Mouse (Mus musculus) MEL (cell line): ENCODE data around the gene Gm42417. TPM values are rescaled to one million over a fixed set of nuclear protein-coding genes. Genes with fewer than 3 reads are reported as not detected.

ENCODE experiments used
- DNase-seq: peaks from one replicate; pipeline ENCODE4 v3.0.0; 2011; ENCODE audit warnings: low read depth, low spot score
- H3K27ac ChIP-seq: 2 replicates; pipeline ENCODE4 v1.5.1; 2012; ENCODE audit warnings: low read depth, mild to moderate bottlenecking, control low read depth, low read length, moderate library complexity; ENCODE audit not compliant: control insufficient read depth
- H3K27me3 ChIP-seq, 2 experiments: fragments of 150-350 bp in 1 of 2; sonication (generic) in 1 of 2; 2 replicates each; pipeline ENCODE4 v1.6.1; 2012; ENCODE audit warnings: low read length in 2 of 2, mild to moderate bottlenecking in 2 of 2, improper control_type of control experiment in 1 of 2, moderate library complexity in 1 of 2; ENCODE audit not compliant: insufficient read depth in 2 of 2, control insufficient read depth in 1 of 2
- H3K36me3 ChIP-seq, 2 experiments: 2 replicates each; pipeline ENCODE4 v1.6.1; 2012 to 2014; ENCODE audit warnings: low read length in 2 of 2, improper control_type of control experiment in 1 of 2, inconsistent platforms in 1 of 2, mild to moderate bottlenecking in 1 of 2; ENCODE audit not compliant: insufficient read depth in 2 of 2, control insufficient read depth in 1 of 2
- H3K4me1 ChIP-seq, 2 experiments: fragments of 150-350 bp in 1 of 2; sonication (generic) in 1 of 2; 2 replicates each; pipeline ENCODE4 v1.6.1; 2012; ENCODE audit warnings: low read length in 2 of 2, improper control_type of control experiment in 1 of 2, mild to moderate bottlenecking in 1 of 2; ENCODE audit not compliant: insufficient read depth in 2 of 2, control insufficient read depth in 1 of 2
- H3K4me3 ChIP-seq, 2 experiments: fragments of 150-350 bp in 1 of 2; sonication (generic) in 1 of 2; 2 replicates each; pipeline ENCODE4 v1.5.1; 2012; ENCODE audit warnings: low read depth in 2 of 2, low read length in 2 of 2, mild to moderate bottlenecking in 2 of 2, moderate library complexity in 2 of 2, control low read depth in 1 of 2, improper control_type of control experiment in 1 of 2; ENCODE audit not compliant: control insufficient read depth in 1 of 2, insufficient read depth in 1 of 2
- H3K79me2 ChIP-seq: 2 replicates; pipeline ENCODE4 v1.6.1; 2012; ENCODE audit warnings: mild to moderate bottlenecking, low read length, moderate library complexity; ENCODE audit not compliant: control insufficient read depth, poor library complexity, insufficient read depth
- H3K9ac ChIP-seq: 2 replicates; pipeline ENCODE4 v1.6.1; 2012; ENCODE audit warnings: low read depth, mild to moderate bottlenecking, control low read depth, low read length, moderate library complexity; ENCODE audit not compliant: control insufficient read depth, poor library complexity, severe bottlenecking
- H3K9me3 ChIP-seq: fragments of 150-350 bp; sonication (generic); replicated peaks from 2 replicates; pipeline ENCODE4 v1.6.1; 2012; ENCODE audit warnings: mild to moderate bottlenecking, low read length, improper control_type of control experiment, moderate library complexity; ENCODE audit not compliant: insufficient read depth
- BHLHE40 ChIP-seq: IDR thresholded peaks from 2 replicates; pipeline ENCODE4 v1.6.1; 2012; ENCODE audit warnings: low read depth, mild to moderate bottlenecking, inconsistent platforms, low read length, improper control_type of control experiment, borderline replicate concordance
- CHD1 ChIP-seq: IDR thresholded peaks from 2 replicates; pipeline ENCODE4 v1.6.1; 2012; ENCODE audit warnings: low read depth, mild to moderate bottlenecking, inconsistent platforms, low read length, improper control_type of control experiment
- CHD2 ChIP-seq: IDR thresholded peaks from 2 replicates; pipeline ENCODE4 v1.6.1; 2011; ENCODE audit warnings: low read length, improper control_type of control experiment
- E2F4 ChIP-seq: IDR thresholded peaks from 2 replicates; pipeline ENCODE4 v1.6.1; 2011; ENCODE audit warnings: low read depth, low read length, improper control_type of control experiment, borderline replicate concordance
- EP300 ChIP-seq, 2 experiments: IDR thresholded peaks; 2 replicates each; pipeline ENCODE4 v1.6.1; 2011; ENCODE audit warnings: improper control_type of control experiment in 2 of 2, low read length in 2 of 2, low read depth in 1 of 2, mild to moderate bottlenecking in 1 of 2
- ETS1 ChIP-seq: IDR thresholded peaks from 2 replicates; pipeline ENCODE4 v1.6.1; 2012; ENCODE audit warnings: low read depth, mild to moderate bottlenecking, inconsistent platforms, low read length, improper control_type of control experiment, moderate library complexity
- GATA1 ChIP-seq: IDR thresholded peaks from 2 replicates; pipeline ENCODE4 v1.6.1; 2011; ENCODE audit warnings: low read depth, low read length, improper control_type of control experiment
- HCFC1 ChIP-seq: IDR thresholded peaks from 2 replicates; pipeline ENCODE4 v1.6.1; 2012; ENCODE audit warnings: low read depth, mild to moderate bottlenecking, inconsistent platforms, low read length, improper control_type of control experiment, moderate library complexity
- MAFK ChIP-seq: IDR thresholded peaks from 2 replicates; pipeline ENCODE4 v1.6.1; 2011; ENCODE audit warnings: low read depth, mild to moderate bottlenecking, low read length, improper control_type of control experiment, borderline replicate concordance
- MAZ ChIP-seq: IDR thresholded peaks from 2 replicates; pipeline ENCODE4 v1.6.1; 2012; ENCODE audit warnings: low read depth, mild to moderate bottlenecking, inconsistent platforms, low read length, improper control_type of control experiment
- MEF2A ChIP-seq: IDR thresholded peaks from 2 replicates; pipeline ENCODE4 v1.6.1; 2014; ENCODE audit warnings: low read depth, mild to moderate bottlenecking, inconsistent platforms, low read length, improper control_type of control experiment; ENCODE audit not compliant: poor library complexity, insufficient replicate concordance, severe bottlenecking; ENCODE audit errors: extremely low read depth
- MYB ChIP-seq: IDR thresholded peaks from 2 replicates; pipeline ENCODE4 v1.6.1; 2011; ENCODE audit warnings: mild to moderate bottlenecking, low read depth, low read length, improper control_type of control experiment
- POLR2A ChIP-seq, 2 experiments: IDR thresholded peaks; 2 replicates each; pipeline ENCODE4 v1.6.1; 2011 to 2012; ENCODE audit warnings: low read length in 2 of 2, mild to moderate bottlenecking in 2 of 2, control low read depth in 1 of 2, improper control_type of control experiment in 1 of 2, low read depth in 1 of 2, moderate library complexity in 1 of 2; ENCODE audit not compliant: control insufficient read depth in 1 of 2, insufficient read depth in 1 of 2, poor library complexity in 1 of 2
- POLR2AphosphoS5 ChIP-seq: IDR thresholded peaks from 2 replicates; pipeline ENCODE4 v1.6.1; 2012; ENCODE audit warnings: low read depth, borderline replicate concordance, mild to moderate bottlenecking, inconsistent platforms, low read length, moderate library complexity, mixed read lengths
- RCOR1 ChIP-seq: IDR thresholded peaks from 2 replicates; pipeline ENCODE4 v1.6.1; 2012; ENCODE audit warnings: low read depth, mild to moderate bottlenecking, inconsistent platforms, low read length, improper control_type of control experiment
- SIN3A ChIP-seq: IDR thresholded peaks from 2 replicates; pipeline ENCODE4 v1.6.1; 2012; ENCODE audit warnings: low read length, improper control_type of control experiment, inconsistent platforms
- TAL1 ChIP-seq: IDR thresholded peaks from 2 replicates; pipeline ENCODE4 v1.6.1; 2012; ENCODE audit warnings: mild to moderate bottlenecking, inconsistent platforms, low read length, moderate library complexity, mixed read lengths
- TBP ChIP-seq: IDR thresholded peaks from 2 replicates; pipeline ENCODE4 v1.8.0; 2011; ENCODE audit warnings: low read depth, low read length, improper control_type of control experiment
- USF1 ChIP-seq: IDR thresholded peaks from 2 replicates; pipeline ENCODE4 v1.6.1; 2014; ENCODE audit warnings: low read depth, mild to moderate bottlenecking, inconsistent platforms, low read length, improper control_type of control experiment, moderate library complexity
- ZC3H11A ChIP-seq: IDR thresholded peaks from 2 replicates; pipeline ENCODE4 v1.6.1; 2012; ENCODE audit warnings: low read depth, mild to moderate bottlenecking, inconsistent platforms, low read length, improper control_type of control experiment
- ZKSCAN1 ChIP-seq: IDR thresholded peaks from 2 replicates; pipeline ENCODE4 v1.6.1; 2012; ENCODE audit warnings: low read depth, mild to moderate bottlenecking, inconsistent platforms, low read length, improper control_type of control experiment, moderate library complexity
- ZMIZ1 ChIP-seq: IDR thresholded peaks from 2 replicates; pipeline ENCODE4 v1.6.1; 2012; ENCODE audit warnings: low read depth, mild to moderate bottlenecking, inconsistent platforms, low read length, improper control_type of control experiment, moderate library complexity
- ZNF384 ChIP-seq: IDR thresholded peaks from 2 replicates; pipeline ENCODE4 v1.6.1; 2012; ENCODE audit warnings: low read depth, mild to moderate bottlenecking, inconsistent platforms, low read length, improper control_type of control experiment
- polyA plus RNA-seq, 2 experiments: library from polyadenylated mRNA; stranded (reverse) in 1 of 2; unstranded in 1 of 2; fragments of >175 nt in 1 of 2; fragments of >200 nt in 1 of 2; gene quantifications; 2 replicates each; pipeline versions ENCODE4 v1.2.1 to v1.2.4; 2012; ENCODE audit warnings: low replicate concordance in 2 of 2, low read depth in 1 of 2; ENCODE audit not compliant: insufficient read length in 2 of 2, insufficient read depth in 1 of 2, missing spikeins in 1 of 2
- total RNA-seq: library from RNA; depleted of rRNA; stranded (reverse); fragments of 300-350 nt; gene quantifications from 2 replicates; pipeline ENCODE4 v1.2.3, GENCODE M21; 2012

The Gm42417 gene
- total and polyA plus RNA-seq, 3 experiments = 0.74 TPM; not detected in 2

DNA sequence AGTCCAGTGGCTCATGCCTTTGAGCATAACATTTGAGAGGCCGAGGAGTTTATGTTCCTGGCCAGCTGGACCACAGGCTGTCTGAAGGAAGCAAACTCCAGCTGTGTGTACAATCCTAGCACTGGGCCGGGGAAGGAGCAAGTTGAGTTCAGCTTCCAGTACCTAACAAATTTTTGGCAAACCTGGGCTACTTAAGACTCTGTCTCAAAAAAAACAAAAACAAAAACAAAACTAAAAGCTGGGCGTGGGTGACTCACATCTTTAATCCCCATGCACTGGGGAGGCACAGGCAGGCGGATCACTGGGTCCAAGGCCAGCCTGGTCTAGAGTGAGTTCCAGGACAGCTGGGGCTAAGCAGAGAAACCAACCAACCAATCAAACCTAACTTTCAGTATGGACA is 29.5 kb upstream of the Gm42417 start:
- Histone ChIP-seq H3K4me3 (no peak overlapping the region), H3K36me3 (no peaks in the 10 kb centered on the region), H3K27me3 (no peaks in the 10 kb centered on the region; a peak in 4 of 4 replicates), H3K79me2 (no peaks in the 10 kb centered on the region), H3K4me1 (no peaks in the 10 kb centered on the region), H3K27ac (no peak overlapping the region), H3K9me3 (no peaks in the 10 kb centered on the region), H3K9ac (no peak overlapping the region)
- DNase-seq = no peak
- TF ChIP-seq TBP = no peak
- no peak for TF ChIP-seq HCFC1
- TF ChIP-seq BHLHE40 = no peak
- TF ChIP-seq POLR2A (IDR thresholded peaks at IDR 0.05; ENCODE audit: control insufficient read depth in 1 of 2, insufficient read depth in 1 of 2, low read depth in 1 of 2, low read length in 2 of 2, poor library complexity in 1 of 2) = no peak
- TF ChIP-seq ZC3H11A = no peak

DNA sequence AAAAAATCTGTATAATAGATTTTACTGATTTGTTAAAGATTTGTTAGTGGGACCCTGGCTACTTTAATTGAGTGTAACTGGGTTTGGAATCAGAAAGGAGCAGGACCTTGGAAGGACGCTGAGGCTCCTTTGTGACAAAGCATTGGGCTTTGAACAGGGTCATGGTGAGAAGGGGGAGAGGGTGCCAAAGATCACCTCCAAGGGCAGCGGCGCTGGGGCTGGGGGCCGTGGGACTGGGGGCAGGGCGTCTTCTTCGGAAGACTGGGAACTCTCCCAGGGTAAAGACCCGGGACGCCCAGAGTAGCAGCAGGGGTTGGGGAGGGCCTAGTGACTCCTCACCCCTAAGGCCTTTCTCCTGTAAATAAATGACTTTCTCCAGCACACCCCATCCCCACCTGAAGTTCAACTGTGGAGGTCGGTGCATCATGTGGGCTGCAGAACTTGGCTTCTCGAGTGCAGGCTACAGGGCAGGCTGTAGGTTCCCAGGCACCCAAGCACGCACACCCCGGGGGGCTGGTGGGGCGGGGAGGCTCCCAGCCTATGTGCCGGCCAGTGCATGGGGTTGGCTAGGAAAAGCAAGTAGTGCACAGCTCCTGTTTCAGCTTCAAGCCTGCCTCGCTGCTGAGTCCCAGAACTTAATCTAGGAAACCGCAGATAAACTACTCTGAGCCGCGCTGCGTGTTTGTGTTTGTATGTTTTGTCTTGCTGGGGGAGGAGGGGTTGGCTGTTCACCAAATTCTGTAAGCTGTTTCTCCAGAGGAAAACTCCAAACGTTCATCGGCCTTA is 28.8 kb upstream of the Gm42417 start:
- H3K27ac ChIP-seq = no peak overlapping the region
- no peak for DNase-seq
- H3K4me3 ChIP-seq = no peak overlapping the region
- H3K36me3 ChIP-seq = no peaks in the 10 kb centered on the region
- no peak overlapping the region for H3K9ac ChIP-seq
- H3K9me3 ChIP-seq = no peaks in the 10 kb centered on the region
- no peaks in the 10 kb centered on the region; a peak in 4 of 4 replicates for H3K27me3 ChIP-seq
- no peaks in the 10 kb centered on the region for H3K79me2 ChIP-seq
- no peaks in the 10 kb centered on the region for H3K4me1 ChIP-seq
- TF ChIP-seq MAFK = no peak
- no peak for TF ChIP-seq E2F4
- TF ChIP-seq GATA1 = no peak
- no peak for TF ChIP-seq TBP
- TF ChIP-seq ZMIZ1 = no peak
- no peak for TF ChIP-seq CHD1
- TF ChIP-seq MAZ = no peak
- no peak for TF ChIP-seq POLR2A (IDR thresholded peaks at IDR 0.05; ENCODE audit: control insufficient read depth in 1 of 2, insufficient read depth in 1 of 2, low read depth in 1 of 2, low read length in 2 of 2, poor library complexity in 1 of 2)
- TF ChIP-seq RCOR1 = no peak
- TF ChIP-seq SIN3A = no peak

DNA sequence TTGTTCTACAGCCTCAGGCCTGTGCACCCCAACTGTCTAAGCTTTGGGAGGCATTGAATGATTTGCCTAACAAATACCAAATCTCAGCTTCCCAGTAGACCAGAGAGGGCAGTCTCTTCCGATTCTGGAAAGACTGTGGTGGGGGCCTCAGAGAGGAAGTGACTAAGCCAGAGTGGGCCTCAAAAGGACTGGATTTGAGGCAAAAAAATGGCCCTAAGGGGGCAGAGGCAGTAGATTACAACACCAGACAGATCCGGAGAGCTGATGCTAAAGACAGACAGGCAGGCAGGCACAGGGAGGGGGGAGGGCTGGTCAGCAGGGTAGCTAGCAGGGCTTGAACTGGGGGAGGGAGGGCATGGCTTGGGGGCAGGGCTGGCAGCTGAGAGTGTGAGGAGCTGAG is 27.2 kb upstream of the Gm42417 start:
- no peak overlapping the region for H3K27ac ChIP-seq

More for the DNA sequence above, 27.2 kb upstream of the Gm42417 start:
- Histone ChIP-seq H3K4me3 (no peak overlapping the region), H3K36me3 (no peaks in the 10 kb centered on the region), H3K9ac (no peak overlapping the region), H3K4me1 (peaks cover 2 to 10% of the 10 kb centered on the region in 2 experiments; a peak in 3 of 4 replicates), H3K27me3 (no peaks in the 10 kb centered on the region; a peak in 2 of 4 replicates)
- no peak for DNase-seq
- TF ChIP-seq E2F4 (no peak), SIN3A (no peak), EP300 (IDR thresholded peaks at IDR 0.05; ENCODE audit: low read depth in 1 of 2, low read length in 2 of 2) (no peak), ZC3H11A (no peak), CHD1 (no peak), POLR2AphosphoS5 (no peak), RCOR1 (no peak), TAL1 (no peak), USF1 (no peak), HCFC1 (no peak), MAFK (no peak), GATA1 (no peak), BHLHE40 (no peak), ETS1 (no peak), MEF2A (no peak), ZNF384 (no peak), MYB (no peak), ZKSCAN1 (no peak), CHD2 (no peak)
- TF ChIP-seq, all 39 proteins: peak for 0
- no peaks in the 10 kb centered on the region for H3K79me2 ChIP-seq
- no peaks in the 10 kb centered on the region for H3K9me3 ChIP-seq
